Comparison of ENCODE assay signal across 7 mouse cellular contexts in genomic region chr5:35870408-35871012, GRCm38 (mm10). TPM values are rescaled to one million over a fixed set of nuclear protein-coding genes. Genes with fewer than 3 reads are reported as not detected.
DNase-seq lines count a peak whose midpoint lies in the region; ATAC-seq and TF ChIP-seq lines count a peak whose summit lies in the region.

No protein-coding gene starts in this region.

- peaks cover 5% of the 10 kb centered on the region for H3K27me3 ChIP-seq in Patski
- no peaks in the 10 kb centered on the region for H3K27me3 ChIP-seq in hindbrain, embryonic 15.5 days

- no peak overlapping the region for H3K27ac ChIP-seq in hindbrain, embryonic 15.5 days (replicated peaks)

- no peak overlapping the region for H3K9ac ChIP-seq in hindbrain, embryonic 15.5 days

- H3K4me3 ChIP-seq in hindbrain, embryonic 15.5 days = no peak overlapping the region

- POLR2A ChIA-PET in Patski (lab: Charles Lee) = interaction anchor here (1.2 kb wide), 1 partner anchor 12 kb away, joined by 3 read pairs; no protein-coding TSS in a partner anchor

- CTCF ChIA-PET in Patski (lab: Charles Lee) = interaction anchor here (0.7 to 3.2 kb wide), 8 partner anchors 9 to 106 kb away, joined by 3 to 20 read pairs (median 4); no protein-coding TSS in a partner anchor

- 64% methylated on average over 8 of the region's 8 CpGs for WGBS in hindbrain, embryonic 15.5 days

- no peak overlapping the region for H3K4me2 ChIP-seq in hindbrain, embryonic 15.5 days

- in situ Hi-C loops in Patski (cut with MboI; ENCODE audit: low pct_unique_long_range_greater_than_20kb) = no loop called here

- H3K36me3 ChIP-seq in hindbrain, embryonic 15.5 days = no peaks in the 10 kb centered on the region

- no peak for DNase-seq in Patski (ENCODE audit: low read depth, low spot score)
- DNase-seq in cerebellum, adult 18-20 months = peak; percentile 70 to 75
- DNase-seq in frontal cortex, adult 2 months (ENCODE audit: extremely low spot score in 1 of 2, low spot score in 1 of 2) = peak; percentile 66 to 86
- peak; percentile 63 to 66 for DNase-seq in layer of hippocampus, postnatal 36 days
- DNase-seq in mesoderm, embryonic 11.5 days (ENCODE audit: low read depth, low spot score) = peak; percentile 84
- DNase-seq in right cerebral cortex, postnatal 4 days = peak; percentile 58

- no peaks in the 10 kb centered on the region for H3K4me1 ChIP-seq in hindbrain, embryonic 15.5 days (replicated peaks)

- ATAC-seq in Patski = peak; percentile 48
- peak; percentile 72 for ATAC-seq in hindbrain, embryonic 15.5 days (ENCODE audit: low FRiP score, low read depth)

- peak; percentile 95 for TF ChIP-seq CTCF in Patski (IDR thresholded peaks at IDR 0.05)

- H3K9me3 ChIP-seq in hindbrain, embryonic 15.5 days = no peaks in the 10 kb centered on the region

RNA-seq across cellular contexts. Expression of gene Afap1, which starts 22.6 kb away (rescaled TPM):
- 65.9 TPM for polyA plus RNA-seq in Patski (2021)
- 18.6 and 20.8 TPM in 2 replicates for polyA plus RNA-seq in frontal cortex, adult 2 months (2012; rRNA removed)
- 67.5 and 73.2 TPM in 2 replicates for polyA plus RNA-seq in hindbrain, embryonic 15.5 days (2015; fragmentation: Nextera tagmentation; extraction: Ambion mirVana)
- 10 to 100 TPM; 29.1 to 30.0 TPM for total RNA-seq in layer of hippocampus, postnatal 36 days (2021)
